Mouse (Mus musculus) kidney, adult 2 months (tissue): ENCODE measurements around the gene Cd8a.

ENCODE experiments used
- CTCF ChIP-seq: fragments of 200-500 bp; conservative IDR thresholded peaks from 2 replicates; pipeline ENCODE4 v1.5.1; 2011; ENCODE audit warnings: low read depth, mild to moderate bottlenecking, control low read depth, low read length, moderate library complexity, mixed read lengths; ENCODE audit not compliant: insufficient read depth, insufficient read length
- POLR2A ChIP-seq: fragments of 200-500 bp; IDR thresholded peaks from one replicate; pipeline ENCODE4 v1.6.1; 2011; ENCODE audit warnings: low read depth, low read length, control low read depth

GRCm38 (mm10) chr6:71425681-71426080, 52.5 kb downstream of the Cd8a start:
- TF ChIP-seq CTCF (no peak), POLR2A (no peak)
